Mouse (Mus musculus) hindbrain, postnatal 0 days (tissue): ENCODE measurements around the gene Ube2d3. TPM values are rescaled to one million over a fixed set of nuclear protein-coding genes. Genes with fewer than 3 reads are reported as not detected.

Experiments used
- ATAC-seq: fragments of 200-750 bp; cut with Nextera tagmentation; 2 replicates; pipeline ENCODE4 v1.8.0; 2017; ENCODE audit warnings: mild to moderate bottlenecking, moderate TSS enrichment, moderate library complexity
- DNase-seq: peaks from one replicate; pipeline ENCODE4 v3.0.0-alpha.2; 2015; ENCODE audit warnings: low spot score
- H3K27ac ChIP-seq: fragments of 300-500 bp; sonication (generic); 2 replicates; pipeline ENCODE4 v1.5.1; 2014; ENCODE audit warnings: mild to moderate bottlenecking
- H3K27me3 ChIP-seq: fragments of 300-500 bp; sonication (generic); 2 replicates; pipeline ENCODE4 v1.6.1; 2014; ENCODE audit warnings: low read length, mixed read lengths; ENCODE audit not compliant: insufficient read depth
- H3K36me3 ChIP-seq: fragments of 300-500 bp; sonication (generic); 2 replicates; pipeline ENCODE4 v1.6.1; 2014; ENCODE audit warnings: low read length, mixed read lengths; ENCODE audit not compliant: insufficient read depth
- H3K4me1 ChIP-seq: fragments of 300-500 bp; sonication (generic); 2 replicates; pipeline ENCODE4 v1.6.1; 2014; ENCODE audit warnings: antibody characterized with exemption, low read length, mixed read lengths; ENCODE audit not compliant: insufficient read depth
- H3K4me2 ChIP-seq: fragments of 300-500 bp; sonication (generic); 2 replicates; pipeline ENCODE4 v1.6.1; 2014; ENCODE audit warnings: low read depth, mild to moderate bottlenecking, low read length, moderate library complexity, mixed read lengths
- H3K4me3 ChIP-seq: fragments of 300-500 bp; sonication (generic); 2 replicates; pipeline ENCODE4 v1.5.1; 2014; ENCODE audit warnings: low read length
- H3K9ac ChIP-seq: fragments of 300-500 bp; sonication (generic); replicated peaks from 2 replicates; pipeline ENCODE4 v1.6.1; 2014; ENCODE audit warnings: mild to moderate bottlenecking, low read length, moderate library complexity, mixed read lengths
- H3K9me3 ChIP-seq: fragments of 300-500 bp; sonication (generic); 2 replicates; pipeline ENCODE4 v1.6.1; 2016; ENCODE audit warnings: low read length, mixed read lengths
- CTCF ChIP-seq: IDR thresholded peaks from 2 replicates; pipeline ENCODE4 v1.5.1; 2016; ENCODE audit warnings: antibody characterized with exemption, control low read depth, low read depth
- WGBS: fragments of 180-500 bp; shearing (Covaris S2); extraction: QIAGEN DNeasy Blood & Tissue Kit; methylation state at CpG from one replicate; pipeline ENCODE4 v1.1.7; 2014; 5-methylcytosine and 5-hydroxymethylcytosine counted together
- polyA plus RNA-seq: library from polyadenylated mRNA; unstranded; fragments of >200 nt; fragmentation: Nextera tagmentation; extraction: Ambion mirVana; gene quantifications from 2 replicates; pipeline ENCODE4 v1.2.1, GENCODE M21; 2015
- total RNA-seq: library from RNA; depleted of rRNA; stranded (reverse); fragments of >200 nt; gene quantifications from 2 replicates; pipeline ENCODE4 v1.2.3, GENCODE M21; 2014; rRNA removed

The Ube2d3 gene
- total and polyA plus RNA-seq, 2 experiments from 2014 or later, result 336 to 632 TPM

DNA sequence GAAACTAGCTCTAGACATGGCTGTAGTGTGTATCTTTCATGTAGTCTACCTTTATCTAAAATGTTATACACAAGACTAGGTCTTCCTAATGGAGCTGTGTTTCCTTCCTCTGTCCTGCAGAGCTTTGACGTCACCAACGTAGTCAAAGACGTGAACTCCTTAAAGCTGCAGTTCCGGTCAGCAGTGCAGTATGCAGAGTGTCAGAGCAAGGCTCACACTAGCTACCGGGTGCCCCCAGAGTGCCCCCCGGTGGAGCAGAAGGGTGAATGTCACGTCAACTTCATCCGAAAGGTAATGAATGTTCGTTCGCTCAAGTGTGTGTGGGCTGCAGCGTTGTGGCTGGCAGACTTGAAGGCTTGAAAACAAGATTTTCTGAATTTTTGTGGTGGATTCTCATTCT is 73.7 kb downstream of the Ube2d3 start:
- H3K27ac ChIP-seq, result no peak overlapping the region
- H3K27me3 ChIP-seq, result no peaks in the 10 kb centered on the region
- TF ChIP-seq CTCF, result 0 out of 2 replicates have a peak, but pooled peaks have one; percentile 16
- H3K9me3 ChIP-seq, result no peaks in the 10 kb centered on the region
- no peak overlapping the region for H3K4me2 ChIP-seq
- H3K4me1 ChIP-seq, result no peaks in the 10 kb centered on the region
- peak; percentile 7 for DNase-seq
- ATAC-seq, result no peak
- 56% methylated on average over 11 of the region's 11 CpGs for WGBS
- no peak overlapping the region for H3K9ac ChIP-seq
- H3K36me3 ChIP-seq, result no peaks in the 10 kb centered on the region
- no peak overlapping the region for H3K4me3 ChIP-seq

DNA sequence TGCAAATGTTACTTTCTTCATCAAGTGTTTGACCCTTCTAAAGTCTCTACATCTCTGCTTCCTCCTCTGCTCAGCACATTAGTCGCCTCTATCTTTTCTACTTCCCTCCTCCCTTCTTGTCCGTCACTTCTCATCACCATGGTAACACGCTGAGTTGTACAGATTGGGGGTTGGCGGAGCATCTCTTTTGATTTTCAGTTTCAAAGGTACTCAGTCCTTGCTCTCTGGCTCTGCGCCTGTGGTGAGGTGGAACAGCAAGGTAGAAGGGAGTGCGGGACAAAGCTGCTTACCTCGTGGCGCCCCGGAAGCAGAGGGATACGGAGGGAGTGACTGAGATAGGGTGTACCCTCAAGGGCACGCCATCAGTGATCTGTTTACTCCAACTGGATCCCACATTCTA is 75.3 kb downstream of the Ube2d3 start:
- no peaks in the 10 kb centered on the region for H3K9me3 ChIP-seq
- H3K4me1 ChIP-seq, result no peaks in the 10 kb centered on the region
- peak; percentile 67 for ATAC-seq
- no peak overlapping the region for H3K9ac ChIP-seq
- no peaks in the 10 kb centered on the region for H3K27me3 ChIP-seq
- TF ChIP-seq CTCF, result no peak
- 27% methylated on average over 11 of the region's 11 CpGs for WGBS
- H3K4me2 ChIP-seq, result peak overlapping the region; percentile 41
- no peaks in the 10 kb centered on the region for H3K36me3 ChIP-seq
- DNase-seq, result peak; percentile 52
- H3K4me3 ChIP-seq, result no peak overlapping the region
- no peak overlapping the region for H3K27ac ChIP-seq

DNA sequence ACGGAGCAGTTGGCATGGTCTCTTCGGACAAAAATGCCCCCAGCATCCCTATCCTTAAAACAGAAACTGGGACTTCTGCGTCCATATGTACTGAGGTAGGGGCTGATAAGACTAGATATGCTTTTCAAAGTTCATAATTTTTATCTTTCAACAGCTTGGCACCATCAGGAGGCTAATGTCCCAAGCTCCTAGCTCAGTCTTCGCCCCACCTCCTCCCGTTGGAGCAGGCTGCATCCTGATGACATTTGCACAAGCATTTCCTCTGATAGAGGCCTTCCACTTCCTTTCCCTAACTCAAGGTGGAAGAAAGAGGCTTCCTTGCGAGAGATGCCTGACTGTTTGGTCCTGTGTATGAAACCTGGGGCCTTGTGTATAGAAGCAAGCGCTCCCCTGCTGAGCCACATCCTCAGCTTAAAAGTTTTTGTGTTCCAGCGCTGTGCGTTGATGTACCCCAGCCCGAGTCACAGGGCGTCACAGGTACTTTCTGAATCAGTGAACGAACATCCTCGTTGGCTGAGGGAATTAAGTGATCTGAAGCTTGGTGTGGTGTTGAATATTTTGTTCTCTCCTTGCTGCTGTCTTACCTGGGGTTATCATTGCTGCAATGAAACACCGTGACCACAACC is 76.0 kb downstream of the Ube2d3 start:
- Histone ChIP-seq H3K9me3 (no peaks in the 10 kb centered on the region), H3K4me2 (peak overlapping the region; percentile 41), H3K27ac (no peak overlapping the region), H3K36me3 (no peaks in the 10 kb centered on the region), H3K9ac (no peak overlapping the region), H3K27me3 (no peaks in the 10 kb centered on the region), H3K4me1 (no peaks in the 10 kb centered on the region), H3K4me3 (no peak overlapping the region)
- DNase-seq, result no peak
- no peak for TF ChIP-seq CTCF
- 71% methylated on average over 14 of the region's 14 CpGs for WGBS
- ATAC-seq, result 0 out of 2 replicates have a peak, but pooled peaks have one; percentile 10

DNA sequence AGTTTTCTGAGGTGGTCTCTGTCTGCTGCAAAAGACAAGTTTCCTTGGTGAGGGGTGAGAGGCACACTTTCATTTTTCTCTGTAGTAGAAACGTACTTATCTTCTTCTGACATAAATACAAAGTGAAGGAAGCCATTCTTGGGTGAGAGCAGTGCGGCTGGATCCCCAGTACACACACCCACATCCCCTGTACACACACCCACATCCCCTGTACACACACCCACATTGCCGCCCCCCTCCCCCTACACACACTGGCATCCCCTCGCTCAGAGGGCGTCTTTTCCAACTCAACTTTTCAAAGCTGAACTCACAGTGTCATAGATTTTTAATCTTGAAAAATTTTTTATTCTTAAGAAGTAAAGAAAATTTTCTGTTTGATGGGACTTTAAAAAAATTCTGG is 77.3 kb downstream of the Ube2d3 start:
- Histone ChIP-seq H3K4me2 (no peak overlapping the region), H3K36me3 (no peaks in the 10 kb centered on the region), H3K4me1 (no peaks in the 10 kb centered on the region), H3K27me3 (no peaks in the 10 kb centered on the region), H3K4me3 (no peak overlapping the region), H3K27ac (no peak overlapping the region), H3K9me3 (no peaks in the 10 kb centered on the region), H3K9ac (no peak overlapping the region)
- 86% methylated on average over 5 of the region's 5 CpGs for WGBS
- TF ChIP-seq CTCF, result no peak
- no peak for ATAC-seq
- DNase-seq, result no peak

DNA sequence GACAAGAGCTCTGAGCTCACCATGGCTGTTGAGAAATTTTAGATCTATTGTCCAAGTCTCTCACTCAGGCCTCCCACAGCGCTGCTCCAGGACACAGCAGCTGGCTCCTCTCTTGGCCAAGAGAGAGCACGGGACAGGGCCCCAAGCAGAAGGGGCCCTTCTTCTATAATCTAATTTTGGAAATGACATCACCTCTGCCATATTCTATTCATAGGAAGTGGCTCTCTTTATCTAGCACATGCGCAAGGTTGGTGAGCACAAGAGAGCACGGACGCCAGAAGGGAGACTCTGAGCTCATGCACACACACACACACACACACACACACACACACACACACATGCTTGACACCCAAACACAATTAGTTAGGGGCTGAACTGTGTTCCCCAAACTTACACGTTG is 78.9 kb downstream of the Ube2d3 start:
- no peaks in the 10 kb centered on the region for H3K36me3 ChIP-seq
- H3K4me2 ChIP-seq, result no peak overlapping the region
- TF ChIP-seq CTCF, result no peak
- no peak overlapping the region for H3K9ac ChIP-seq
- no peaks in the 10 kb centered on the region for H3K4me1 ChIP-seq
- no peak overlapping the region for H3K4me3 ChIP-seq
- no peaks in the 10 kb centered on the region for H3K27me3 ChIP-seq
- H3K27ac ChIP-seq, result no peak overlapping the region
- WGBS, result 48% methylated on average over 6 of the region's 6 CpGs
- DNase-seq (no peak), ATAC-seq (peak; percentile 38; the same call in 1 of the 2 replicates)
- H3K9me3 ChIP-seq, result no peaks in the 10 kb centered on the region

Other genes with a start within 250 kb of the Ube2d3 start
- gene Cenpe, start 225.6 kb upstream of the Ube2d3 start, total RNA-seq, result 3.6 and 7.1 TPM in 2 replicates
- 3.9 and 4.5 TPM in 2 replicates for gene Cenpe, start 225.6 kb upstream of the Ube2d3 start, polyA plus RNA-seq
- gene Bdh2, start 156.9 kb upstream of the Ube2d3 start, total RNA-seq, result 3.1 and 4.0 TPM in 2 replicates
- 7.2 and 8.3 TPM in 2 replicates for gene Bdh2, start 156.9 kb upstream of the Ube2d3 start, polyA plus RNA-seq
- gene Slc9b2, start 130.4 kb upstream of the Ube2d3 start, total RNA-seq, result 0.50 and 3.0 TPM in 2 replicates
- 1.9 and 2.3 TPM in 2 replicates for gene Slc9b2, start 130.4 kb upstream of the Ube2d3 start, polyA plus RNA-seq
- not detected in 2 replicates for gene Slc9b1, start 90.1 kb upstream of the Ube2d3 start, total RNA-seq
- gene Slc9b1, start 90.1 kb upstream of the Ube2d3 start, polyA plus RNA-seq, result 0.33 TPM in 1 of 2 replicates, not detected in the other
- 21.2 and 21.7 TPM in 2 replicates for gene Cisd2, start 14.2 kb upstream of the Ube2d3 start, total RNA-seq
- gene Cisd2, start 14.2 kb upstream of the Ube2d3 start, polyA plus RNA-seq, result 46.2 and 46.4 TPM in 2 replicates
- 10.2 and 10.7 TPM in 2 replicates for gene Manba, start 47.5 kb downstream of the Ube2d3 start, total RNA-seq
- gene Manba, start 47.5 kb downstream of the Ube2d3 start, polyA plus RNA-seq, result 7.0 and 7.7 TPM in 2 replicates